Mouse (Mus musculus) intestine, postnatal 0 days (tissue): ENCODE data around the gene Dab1. TPM values are rescaled to one million over a fixed set of nuclear protein-coding genes. Genes with fewer than 3 reads are reported as not detected.

ENCODE experiments used
- ATAC-seq: fragments of 200-750 bp; cut with Nextera tagmentation; 2 replicates; pipeline ENCODE4 v1.8.0; 2017; ENCODE audit warnings: mild to moderate bottlenecking, moderate TSS enrichment, moderate library complexity
- H3K27ac ChIP-seq: fragments of 300-500 bp; sonication (generic); 2 replicates; pipeline ENCODE4 v1.5.1; 2014; ENCODE audit warnings: mild to moderate bottlenecking, low read depth, low read length, moderate library complexity
- H3K27me3 ChIP-seq: fragments of 300-500 bp; sonication (generic); replicated peaks from 2 replicates; pipeline ENCODE4 v1.6.1; 2014; ENCODE audit warnings: low read length, mixed read lengths; ENCODE audit not compliant: control insufficient read depth, insufficient read depth
- H3K36me3 ChIP-seq: fragments of 300-500 bp; sonication (generic); 2 replicates; pipeline ENCODE4 v1.6.1; 2014; ENCODE audit warnings: mild to moderate bottlenecking, moderate library complexity; ENCODE audit not compliant: control insufficient read depth, insufficient read depth
- H3K4me1 ChIP-seq: fragments of 300-500 bp; sonication (generic); replicated peaks from 2 replicates; pipeline ENCODE4 v1.6.1; 2014; ENCODE audit warnings: antibody characterized with exemption, low read length, mixed read lengths; ENCODE audit not compliant: control insufficient read depth, insufficient read depth
- H3K4me2 ChIP-seq: fragments of 300-500 bp; sonication (generic); replicated peaks from 2 replicates; pipeline ENCODE4 v1.6.1; 2014; ENCODE audit warnings: low read depth, mild to moderate bottlenecking, moderate library complexity
- H3K4me3 ChIP-seq: fragments of 300-500 bp; sonication (generic); 2 replicates; pipeline ENCODE4 v1.5.1; 2014; ENCODE audit warnings: low read depth, low read length
- H3K9ac ChIP-seq: fragments of 300-500 bp; sonication (generic); 2 replicates; pipeline ENCODE4 v1.6.1; 2014; ENCODE audit warnings: mild to moderate bottlenecking, low read depth, low read length
- H3K9me3 ChIP-seq: fragments of 300-500 bp; sonication (generic); 2 replicates; pipeline ENCODE4 v1.6.1; 2016; ENCODE audit warnings: mixed run types; ENCODE audit not compliant: control insufficient read depth
- CTCF ChIP-seq: sonication (generic); IDR thresholded peaks from 2 replicates; pipeline ENCODE4 v1.5.1; 2016; ENCODE audit warnings: low read depth, mild to moderate bottlenecking, control low read depth, antibody characterized with exemption, moderate library complexity
- WGBS: fragments of 180-500 bp; shearing (Covaris S2); extraction: QIAGEN DNeasy Blood & Tissue Kit; methylation state at CpG from one replicate; pipeline ENCODE4 v1.1.7; 2014; 5-methylcytosine and 5-hydroxymethylcytosine counted together
- polyA plus RNA-seq: library from polyadenylated mRNA; unstranded; fragments of >200 nt; fragmentation: Nextera tagmentation; extraction: Ambion mirVana; gene quantifications from 2 replicates; pipeline ENCODE4 v1.2.1, GENCODE M21; 2015

Dab1 gene
- polyA plus RNA-seq, 1 experiment from 2014 or later: 61.3 TPM

- Histone ChIP-seq H3K4me1 (no peaks in the 10 kb centered on the region; the same call in 1 of the 2 replicates), H3K9ac (no peak overlapping the region), H3K27me3 (no peaks in the 10 kb centered on the region), H3K4me3 (no peak overlapping the region), H3K36me3 (no peaks in the 10 kb centered on the region), H3K4me2 (0 out of 2 replicates have a peak overlapping the region, but pooled peaks have one; percentile 24), H3K27ac (peak overlapping the region; percentile 2; the same call in 1 of the 2 replicates), H3K9me3 (no peaks in the 10 kb centered on the region)
- 74% methylated on average over 7 of the region's 7 CpGs for WGBS
- ATAC-seq: peak; percentile 73
- TF ChIP-seq CTCF: no peak
Measured at GRCm38 (mm10) chr4:104456173-104456873, 837.2 kb downstream of the Dab1 start.

DNA sequence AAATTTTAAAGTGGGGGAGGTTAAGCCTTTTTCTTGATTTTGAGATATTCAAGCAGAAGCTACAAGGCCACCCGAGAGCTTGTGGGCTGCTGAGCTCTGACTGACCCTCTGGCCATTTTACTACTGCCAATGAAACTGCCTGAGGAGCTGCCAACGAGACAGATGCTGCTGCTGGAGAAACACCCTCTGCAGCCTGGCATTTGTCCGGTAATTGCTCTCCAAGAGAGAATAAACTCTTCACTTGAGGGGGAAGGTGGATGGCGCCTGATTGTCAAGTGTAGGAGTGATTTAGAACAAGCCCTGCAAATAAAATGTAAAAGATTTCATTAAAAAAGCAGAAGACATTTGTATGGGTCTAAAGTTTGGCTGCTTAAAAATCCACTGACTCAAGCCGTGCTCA is 839.6 kb downstream of the Dab1 start:
- Histone ChIP-seq H3K9me3 (no peaks in the 10 kb centered on the region), H3K27ac (no peak overlapping the region), H3K36me3 (no peaks in the 10 kb centered on the region), H3K4me3 (no peak overlapping the region), H3K4me2 (no peak overlapping the region), H3K9ac (no peak overlapping the region), H3K4me1 (no peaks in the 10 kb centered on the region; the same call in 1 of the 2 replicates), H3K27me3 (no peaks in the 10 kb centered on the region)
- no peak for ATAC-seq
- TF ChIP-seq CTCF: no peak
- WGBS: 66% methylated on average over 5 of the region's 5 CpGs

DNA sequence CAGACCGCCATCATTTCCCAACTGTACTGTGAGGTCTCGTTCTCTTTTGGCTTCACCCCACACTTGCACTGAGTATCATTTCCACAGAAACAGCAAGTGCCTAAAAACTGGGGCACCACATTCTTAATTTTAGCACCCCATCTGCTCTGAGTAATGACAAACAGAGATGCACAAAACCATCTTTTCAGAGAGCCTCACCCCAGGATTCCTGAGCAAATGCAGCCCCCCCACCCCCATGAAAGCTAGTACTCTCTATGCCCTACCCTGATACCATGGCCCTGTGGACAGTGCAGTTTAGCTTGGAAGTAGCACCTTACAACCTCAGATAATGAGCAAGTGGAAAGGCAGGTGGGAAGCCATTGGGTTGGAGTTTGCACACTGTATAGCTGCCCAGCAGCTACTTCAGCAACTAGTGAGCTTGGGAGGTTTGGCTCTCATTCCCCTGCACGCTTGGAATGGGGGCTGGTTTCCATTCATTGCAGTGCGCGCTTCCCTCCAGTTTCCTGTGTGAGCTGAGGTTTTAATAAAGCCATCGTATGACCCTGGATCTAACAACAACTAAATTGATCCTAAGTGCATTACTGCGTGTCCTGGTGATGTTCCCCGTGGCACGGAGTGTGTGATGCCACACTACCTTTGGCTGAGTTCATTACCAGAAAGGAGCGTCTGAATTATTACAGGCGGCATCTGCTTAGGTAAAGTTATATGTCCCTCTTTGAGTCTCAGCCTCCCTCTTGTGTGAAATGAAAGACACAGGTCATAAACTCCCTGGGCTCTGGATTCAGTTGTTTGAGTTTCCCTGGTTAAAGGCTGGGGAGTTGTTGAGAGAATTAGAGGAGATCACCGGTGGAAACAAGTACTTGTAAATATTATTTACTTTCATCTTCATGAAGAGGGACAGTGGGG is 842.2 kb downstream of the Dab1 start:
- Histone ChIP-seq H3K9ac (no peak overlapping the region), H3K36me3 (no peaks in the 10 kb centered on the region), H3K4me3 (no peak overlapping the region), H3K27ac (no peak overlapping the region), H3K4me1 (no peaks in the 10 kb centered on the region), H3K27me3 (no peaks in the 10 kb centered on the region), H3K9me3 (no peaks in the 10 kb centered on the region), H3K4me2 (no peak overlapping the region)
- 88% methylated on average over 12 of the region's 12 CpGs for whole genome bisulfite sequencing
- TF ChIP-seq CTCF: no peak
- ATAC-seq: no peak

DNA sequence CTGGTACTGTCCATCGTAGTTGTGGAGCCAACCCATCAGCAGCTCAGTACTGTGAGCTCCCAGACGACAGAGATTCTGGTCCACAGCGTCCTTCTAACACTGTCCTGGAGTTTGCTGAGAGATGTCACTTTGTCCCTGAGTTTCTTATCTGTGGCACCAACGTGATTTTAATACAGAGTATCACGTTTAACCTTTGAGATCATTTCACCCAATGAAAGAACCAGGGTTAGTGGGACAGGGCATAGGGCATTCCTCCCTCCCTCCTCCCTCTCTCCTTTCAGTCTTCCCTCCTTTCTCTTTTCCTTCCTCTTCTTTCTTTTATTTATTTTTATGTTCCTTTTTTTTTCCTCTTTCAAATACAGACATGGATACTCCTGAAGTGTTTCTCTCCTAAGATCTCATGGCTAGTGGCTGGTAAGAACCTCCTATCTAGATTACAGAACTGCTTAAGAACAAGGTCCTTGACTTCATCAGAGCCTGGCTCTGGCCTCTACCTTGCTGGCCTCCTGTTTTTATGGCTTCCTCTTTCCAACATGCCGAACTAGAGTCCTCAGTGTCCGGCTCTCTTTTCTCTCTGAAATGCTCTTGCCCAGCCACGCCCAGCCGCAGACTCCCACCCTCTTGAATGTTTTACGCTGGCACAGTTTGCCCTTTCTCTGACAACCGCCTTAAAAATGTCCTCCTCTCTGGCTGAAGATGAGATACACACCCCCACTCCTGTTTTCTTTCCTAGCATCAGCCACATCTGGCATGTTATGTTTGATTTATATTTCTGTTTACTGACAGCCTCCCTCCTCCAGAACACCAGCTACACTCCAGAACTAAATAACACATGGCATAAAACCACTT is 844.0 kb downstream of the Dab1 start:
- H3K36me3 ChIP-seq: no peaks in the 10 kb centered on the region
- H3K27me3 ChIP-seq: no peaks in the 10 kb centered on the region
- no peaks in the 10 kb centered on the region for H3K9me3 ChIP-seq
- H3K4me2 ChIP-seq: peak overlapping the region; percentile 63
- H3K9ac ChIP-seq: no peak overlapping the region
- ATAC-seq: peak; percentile 58
- 32% methylated on average over 11 of the region's 11 CpGs for WGBS
- H3K27ac ChIP-seq: peak overlapping the region; percentile 86
- peak overlapping the region; percentile 31 for H3K4me3 ChIP-seq
- no peaks in the 10 kb centered on the region for H3K4me1 ChIP-seq
- TF ChIP-seq CTCF: no peak

DNA sequence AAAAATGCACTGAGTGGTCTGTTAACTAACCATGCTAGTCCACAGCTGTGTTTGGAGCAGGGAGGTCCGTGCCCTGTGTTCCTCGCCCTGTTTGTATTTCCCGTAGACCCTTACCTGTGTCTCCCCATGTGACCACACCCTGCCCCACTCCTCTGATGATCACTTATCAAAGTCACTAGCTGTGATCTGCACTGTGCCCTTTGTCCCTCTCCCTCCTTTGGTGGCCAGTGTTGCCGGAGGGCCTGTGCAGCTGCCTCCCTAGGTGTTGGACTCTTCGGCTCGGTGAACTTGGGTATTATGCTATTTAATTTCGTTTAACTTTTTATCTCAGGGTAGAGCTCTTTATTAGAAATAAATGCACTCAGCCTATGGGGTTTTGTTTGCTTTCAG is 844.6 kb downstream of the Dab1 start:
- no peaks in the 10 kb centered on the region for H3K27me3 ChIP-seq
- H3K4me1 ChIP-seq: no peaks in the 10 kb centered on the region
- 31% methylated on average over 7 of the region's 7 CpGs for WGBS
- H3K9me3 ChIP-seq: no peaks in the 10 kb centered on the region
- TF ChIP-seq CTCF: no peak
- peak overlapping the region; percentile 31 for H3K4me3 ChIP-seq
- H3K36me3 ChIP-seq: no peaks in the 10 kb centered on the region
- ATAC-seq: peak; percentile 48
- H3K9ac ChIP-seq: no peak overlapping the region
- peak overlapping the region; percentile 86 for H3K27ac ChIP-seq
- peak overlapping the region; percentile 63 for H3K4me2 ChIP-seq
